16 mouse cellular contexts compared by ENCODE assay signal in the genomic region with DNA sequence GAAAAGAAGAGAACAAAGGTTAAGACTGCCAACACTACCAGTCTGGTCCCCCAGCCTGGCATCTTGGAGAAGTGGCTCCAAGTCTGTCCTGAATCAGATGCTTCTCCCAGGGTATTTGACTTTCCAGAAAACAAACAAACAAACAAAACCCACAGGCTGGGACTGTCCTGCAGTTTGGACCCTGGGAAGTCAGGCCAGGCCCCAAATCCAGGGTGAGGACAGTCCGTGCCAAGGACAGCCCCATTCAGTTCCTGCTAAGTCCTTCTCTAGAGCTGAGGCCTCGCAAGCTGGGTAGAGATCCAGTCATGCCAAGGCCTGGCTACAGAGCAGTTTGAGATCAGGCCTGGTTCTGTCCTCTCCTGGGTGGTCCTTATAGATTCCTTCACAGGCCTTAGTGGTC. TPM values are rescaled to one million over a fixed set of nuclear protein-coding genes. Genes with fewer than 3 reads are reported as not detected.
A peak's percentile ranks its signal among the peaks of the same experiment; 100 is the strongest.
DNase-seq lines count a peak whose midpoint lies in the region; TF ChIP-seq lines count a peak whose summit lies in the region.
"Had no signal": no experiment of that assay in that cellular context is flagged by ENCODE, and none has a peak within 500 bp of the region (broad histone marks: within the 10 kb centered on the region; RNA-seq: fewer than 3 reads in every experiment).

No protein-coding gene starts in this region.

- no peak for TF ChIP-seq CTCF in layer of hippocampus, adult 2 months (conservative IDR thresholded peaks at IDR 0.05)

- peak; percentile 46 to 59 for DNase-seq in cerebellum, postnatal 14 days
- no peak for DNase-seq in cerebellum, adult 11 months
- no peak for DNase-seq in layer of hippocampus, adult 2 months (ENCODE audit: low spot score in 2 of 2)
- DNase-seq in layer of hippocampus, postnatal 36 days: no peak
- peak; percentile 16 for DNase-seq in adipocyte (ENCODE audit: low spot score)
- DNase-seq in cerebellum, postnatal 36 days: peak; percentile 31 to 39
- DNase-seq in adrenal gland, postnatal 36 days: no peak
- DNase-seq: adrenal gland, adult 8-10 months; gastrocnemius, adult 2 months; gastrocnemius, postnatal 25 days; heart, postnatal 4 days had no signal

- H3K4me3 ChIP-seq in layer of hippocampus, adult 2 months: no peak overlapping the region
- H3K4me3 ChIP-seq: embryonic facial prominence, embryonic 10.5 days; erythroblast, embryonic 14.5 days; forebrain, embryonic 10.5 days; gastrocnemius, adult 2 months; heart, embryonic 13.5 days; hindbrain, embryonic 12.5 days had no signal

- H3K27ac ChIP-seq in layer of hippocampus, adult 2 months: peak overlapping the region; percentile 82; the same call in 1 of the 2 replicates
- H3K27ac ChIP-seq: embryonic facial prominence, embryonic 10.5 days; forebrain, embryonic 10.5 days; gastrocnemius, adult 2 months; heart, embryonic 13.5 days; hindbrain, embryonic 12.5 days had no signal

RNA-seq across cellular contexts. Expression of a gene that starts 27.1 kb away (rescaled TPM):
- total RNA-seq in layer of hippocampus, adult 2 months (2021): 10 to 100 TPM; 20.5 to 24.5 TPM
- total RNA-seq in layer of hippocampus, postnatal 36 days (2021): 10 to 100 TPM; 23.6 to 27.0 TPM
- 10 to 100 TPM; 16.1 to 29.8 TPM for total RNA-seq in adrenal gland, postnatal 36 days (2021)

Comparison
In these comparisons a context has a peak if more than half of its experiments do, and no peak if none do; other contexts are left out.
1. DNase-seq: peak in cerebellum, postnatal 14 days (2 of 2), adipocyte (single experiment) and cerebellum, postnatal 36 days (2 of 2); none in cerebellum, adult 11 months (single experiment), layer of hippocampus, adult 2 months (0 of 2), layer of hippocampus, postnatal 36 days (0 of 2) and adrenal gland, postnatal 36 days (0 of 2).